In the genomic region with DNA sequence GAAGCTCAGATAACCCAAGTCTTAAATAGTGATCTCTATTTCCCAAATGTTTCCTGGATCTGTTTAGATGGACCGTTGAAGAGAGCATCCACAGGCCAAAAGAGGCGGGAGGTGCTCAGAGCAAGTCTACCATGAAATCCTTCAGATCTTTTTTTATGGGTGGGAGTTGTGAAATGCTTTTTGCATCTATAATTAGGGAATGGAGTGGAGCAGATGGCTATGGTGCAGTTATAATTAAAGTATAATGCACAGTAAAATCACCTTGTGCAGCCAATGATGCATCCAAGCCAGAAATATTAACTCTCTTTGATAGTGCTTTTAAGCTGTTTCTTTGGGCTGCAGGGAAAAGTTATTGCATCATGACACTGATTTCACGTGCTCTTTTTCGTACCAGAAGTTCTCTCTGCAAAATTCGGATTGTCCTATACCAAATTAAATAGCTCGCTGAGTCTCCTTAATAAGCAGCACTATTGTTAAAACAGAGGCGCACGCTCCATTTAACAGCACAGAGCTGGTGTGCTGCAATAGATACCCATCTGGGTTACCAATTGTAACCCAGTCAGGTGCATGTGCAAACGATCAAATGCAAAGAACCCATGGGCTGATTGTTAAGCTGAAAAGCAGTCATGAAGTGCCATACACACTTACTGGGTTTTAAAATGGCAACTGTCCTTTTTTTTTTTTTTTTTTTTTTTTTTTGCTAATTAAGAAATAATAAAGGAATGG, we compare ENCODE assay signal across 18 mouse cellular contexts. TPM values are rescaled to one million over a fixed set of nuclear protein-coding genes. Genes with fewer than 3 reads are reported as not detected.
DNase-seq lines count a peak whose midpoint lies in the region; ATAC-seq lines count a peak whose summit lies in the region.
"Had no signal": no experiment of that assay in that cellular context is flagged by ENCODE, and none has a peak within 500 bp of the region (broad histone marks: within the 10 kb centered on the region; RNA-seq: fewer than 3 reads in every experiment).

No protein-coding gene starts in this region.

- no peak overlapping the region for H3K9ac ChIP-seq in forebrain, embryonic 11.5 days (ENCODE audit: low read length)
- no peak overlapping the region for H3K9ac ChIP-seq in midbrain, embryonic 12.5 days (replicated peaks)
- H3K9ac ChIP-seq in midbrain, embryonic 16.5 days (ENCODE audit: low read depth, low read length): no peak overlapping the region
- H3K9ac ChIP-seq in forebrain, embryonic 16.5 days (replicated peaks; ENCODE audit: low read depth, low read length): no peak overlapping the region
- no peak overlapping the region for H3K9ac ChIP-seq in neural tube, embryonic 14.5 days (replicated peaks; ENCODE audit: low read depth, low read length)
- H3K9ac ChIP-seq: embryonic facial prominence, embryonic 12.5 days; heart, embryonic 13.5 days; limb, embryonic 13.5 days; liver, embryonic 15.5 days had no signal

- H3K4me2 ChIP-seq in forebrain, embryonic 11.5 days (ENCODE audit: low read depth, low read length, severe bottlenecking): no peak overlapping the region
- no peak overlapping the region for H3K4me2 ChIP-seq in midbrain, embryonic 12.5 days (replicated peaks)
- H3K4me2 ChIP-seq in midbrain, embryonic 16.5 days (ENCODE audit: low read length): no peak overlapping the region
- H3K4me2 ChIP-seq in forebrain, embryonic 16.5 days (ENCODE audit: low read length): no peak overlapping the region
- H3K4me2 ChIP-seq in neural tube, embryonic 14.5 days (ENCODE audit: low read depth, low read length): no peak overlapping the region
- H3K4me2 ChIP-seq: embryonic facial prominence, embryonic 12.5 days; heart, embryonic 13.5 days; limb, embryonic 13.5 days; liver, embryonic 15.5 days had no signal

- no peak overlapping the region for H3K4me3 ChIP-seq in forebrain, embryonic 11.5 days (ENCODE audit: low read depth, low read length)
- H3K4me3 ChIP-seq in forebrain, embryonic 10.5 days: no peak overlapping the region
- H3K4me3 ChIP-seq in midbrain, embryonic 12.5 days: no peak overlapping the region
- no peak overlapping the region for H3K4me3 ChIP-seq in midbrain, embryonic 16.5 days (ENCODE audit: low read depth, low read length)
- H3K4me3 ChIP-seq in forebrain, embryonic 16.5 days (replicated peaks; ENCODE audit: low read length): no peak overlapping the region
- H3K4me3 ChIP-seq in neural tube, embryonic 14.5 days (ENCODE audit: low read depth, low read length): no peak overlapping the region
- H3K4me3 ChIP-seq: embryonic facial prominence, embryonic 12.5 days; heart, embryonic 13.5 days; layer of hippocampus, adult 2 months; limb, embryonic 13.5 days; liver, embryonic 15.5 days had no signal

- 45% methylated on average over 9 of the region's 9 CpGs for WGBS in forebrain, embryonic 11.5 days
- WGBS in forebrain, embryonic 10.5 days: 68% methylated on average over 9 of the region's 9 CpGs
- WGBS in midbrain, embryonic 12.5 days: 76% methylated on average over 9 of the region's 9 CpGs
- 74% methylated on average over 9 of the region's 9 CpGs for WGBS in midbrain, embryonic 16.5 days
- WGBS in forebrain, embryonic 16.5 days: 27% methylated on average over 9 of the region's 9 CpGs
- 45% methylated on average over 9 of the region's 9 CpGs for WGBS in neural tube, embryonic 14.5 days

- no peak for DNase-seq in forebrain, embryonic 11.5 days (ENCODE audit: low spot score)
- DNase-seq in forebrain, embryonic 10.5 days (ENCODE audit: extremely low spot score, low spot score): no peak
- DNase-seq in left cerebral cortex, adult 9 months (ENCODE audit: low spot score in 2 of 2): no peak
- DNase-seq in cerebellum, adult 18-20 months: no peak
- DNase-seq: cerebellum, adult 9-11 months; gastrocnemius, postnatal 36 days; kidney, adult 2 months; lung, postnatal 14 days; thymus, adult 2 months had no signal

- H3K9me3 ChIP-seq in forebrain, embryonic 11.5 days (ENCODE audit: control insufficient read depth, low read length): no peaks in the 10 kb centered on the region; the same call in 1 of the 2 replicates
- no peaks in the 10 kb centered on the region for H3K9me3 ChIP-seq in forebrain, embryonic 10.5 days
- H3K9me3 ChIP-seq in midbrain, embryonic 12.5 days: no peaks in the 10 kb centered on the region
- 0 out of 2 replicates have a peak, but pooled peaks cover 3% of the 10 kb centered on the region for H3K9me3 ChIP-seq in midbrain, embryonic 16.5 days (replicated peaks; ENCODE audit: control insufficient read depth, low read length, poor library complexity, severe bottlenecking)
- H3K9me3 ChIP-seq in forebrain, embryonic 16.5 days (ENCODE audit: control insufficient read depth, low read length): no peaks in the 10 kb centered on the region
- no peaks in the 10 kb centered on the region for H3K9me3 ChIP-seq in neural tube, embryonic 14.5 days (ENCODE audit: control insufficient read depth, low read length)
- H3K9me3 ChIP-seq: embryonic facial prominence, embryonic 12.5 days; limb, embryonic 13.5 days; liver, embryonic 15.5 days had no signal

- H3K36me3 ChIP-seq in forebrain, embryonic 11.5 days (ENCODE audit: control insufficient read depth, insufficient read depth, low read length): no peaks in the 10 kb centered on the region
- no peaks in the 10 kb centered on the region for H3K36me3 ChIP-seq in forebrain, embryonic 10.5 days (replicated peaks)
- no peaks in the 10 kb centered on the region for H3K36me3 ChIP-seq in midbrain, embryonic 12.5 days
- H3K36me3 ChIP-seq in midbrain, embryonic 16.5 days (ENCODE audit: control insufficient read depth, insufficient read depth, low read length): no peaks in the 10 kb centered on the region
- no peaks in the 10 kb centered on the region for H3K36me3 ChIP-seq in forebrain, embryonic 16.5 days (ENCODE audit: control insufficient read depth, insufficient read depth)
- H3K36me3 ChIP-seq in neural tube, embryonic 14.5 days (ENCODE audit: control insufficient read depth, insufficient read depth, low read length): no peaks in the 10 kb centered on the region
- H3K36me3 ChIP-seq: embryonic facial prominence, embryonic 12.5 days; heart, embryonic 13.5 days; limb, embryonic 13.5 days; liver, embryonic 15.5 days had no signal

- H3K27me3 ChIP-seq in forebrain, embryonic 11.5 days (ENCODE audit: control insufficient read depth, insufficient read depth, low read length): no peaks in the 10 kb centered on the region
- H3K27me3 ChIP-seq in forebrain, embryonic 10.5 days (ENCODE audit: poor library complexity, severe bottlenecking): no peaks in the 10 kb centered on the region
- no peaks in the 10 kb centered on the region for H3K27me3 ChIP-seq in midbrain, embryonic 12.5 days
- no peaks in the 10 kb centered on the region for H3K27me3 ChIP-seq in midbrain, embryonic 16.5 days (ENCODE audit: control insufficient read depth, insufficient read depth, low read depth, low read length)
- H3K27me3 ChIP-seq in forebrain, embryonic 16.5 days (replicated peaks; ENCODE audit: control insufficient read depth, insufficient read depth, low read length): no peaks in the 10 kb centered on the region
- H3K27me3 ChIP-seq in neural tube, embryonic 14.5 days (ENCODE audit: control insufficient read depth, insufficient read depth, low read length): no peaks in the 10 kb centered on the region
- H3K27me3 ChIP-seq: embryonic facial prominence, embryonic 12.5 days; heart, embryonic 13.5 days; limb, embryonic 13.5 days; liver, embryonic 15.5 days had no signal

- no peak overlapping the region for H3K27ac ChIP-seq in forebrain, embryonic 11.5 days (ENCODE audit: low read depth, low read length)
- H3K27ac ChIP-seq in forebrain, embryonic 10.5 days: no peak overlapping the region
- H3K27ac ChIP-seq in midbrain, embryonic 12.5 days (replicated peaks): no peak overlapping the region
- H3K27ac ChIP-seq in midbrain, embryonic 16.5 days (ENCODE audit: low read length): no peak overlapping the region
- no peak overlapping the region for H3K27ac ChIP-seq in forebrain, embryonic 16.5 days (ENCODE audit: low read length)
- H3K27ac ChIP-seq in neural tube, embryonic 14.5 days (ENCODE audit: low read depth, low read length): no peak overlapping the region
- H3K27ac ChIP-seq: embryonic facial prominence, embryonic 12.5 days; heart, embryonic 13.5 days; layer of hippocampus, adult 2 months; limb, embryonic 13.5 days; liver, embryonic 15.5 days had no signal

- peak; percentile 83 for ATAC-seq in forebrain, embryonic 11.5 days (replicated peaks; ENCODE audit: low FRiP score)
- ATAC-seq in midbrain, embryonic 12.5 days (ENCODE audit: low FRiP score, low read depth): 0 out of 2 replicates have a peak, but pooled peaks have one; percentile 38
- ATAC-seq in midbrain, embryonic 16.5 days: no peak
- peak; percentile 66 for ATAC-seq in forebrain, embryonic 16.5 days
- peak; percentile 79 for ATAC-seq in neural tube, embryonic 14.5 days (ENCODE audit: low read depth)

- H3K4me1 ChIP-seq in forebrain, embryonic 11.5 days (replicated peaks; ENCODE audit: control insufficient read depth, insufficient read depth, low read length): no peaks in the 10 kb centered on the region
- H3K4me1 ChIP-seq in forebrain, embryonic 10.5 days: peaks cover 11% of the 10 kb centered on the region; the same call in 1 of the 2 replicates
- H3K4me1 ChIP-seq in midbrain, embryonic 12.5 days: no peaks in the 10 kb centered on the region
- no peaks in the 10 kb centered on the region for H3K4me1 ChIP-seq in midbrain, embryonic 16.5 days (ENCODE audit: control insufficient read depth, insufficient read depth, low read length)
- H3K4me1 ChIP-seq in forebrain, embryonic 16.5 days (replicated peaks; ENCODE audit: control insufficient read depth, insufficient read depth, low read length): no peaks in the 10 kb centered on the region; the same call in 1 of the 2 replicates
- H3K4me1 ChIP-seq in neural tube, embryonic 14.5 days (ENCODE audit: control insufficient read depth, insufficient read depth, low read length): no peaks in the 10 kb centered on the region
- H3K4me1 ChIP-seq: embryonic facial prominence, embryonic 12.5 days; heart, embryonic 13.5 days; limb, embryonic 13.5 days; liver, embryonic 15.5 days had no signal

RNA-seq across cellular contexts. Expression of a gene that starts 22.9 kb away (rescaled TPM):
- 2.7 and 4.7 TPM in 2 replicates for polyA plus RNA-seq in forebrain, embryonic 11.5 days (2014; fragmentation: Nextera tagmentation; extraction: Ambion mirVana)
- polyA plus RNA-seq in forebrain, embryonic 10.5 days (2016; fragmentation: Nextera tagmentation; extraction: Ambion mirVana): 7.6 and 8.4 TPM in 2 replicates
- 0.89 and 1.6 TPM in 2 replicates for polyA plus RNA-seq in midbrain, embryonic 12.5 days (2016; fragmentation: Nextera tagmentation; extraction: Ambion mirVana)
- 0.04 and 0.35 TPM in 2 replicates for polyA plus RNA-seq in midbrain, embryonic 16.5 days (2015; fragmentation: Nextera tagmentation; extraction: Ambion mirVana)
- 0.10 and 0.15 TPM in 2 replicates for polyA plus RNA-seq in forebrain, embryonic 16.5 days (2015; fragmentation: Nextera tagmentation; extraction: Ambion mirVana)
- polyA plus RNA-seq in neural tube, embryonic 14.5 days (2014; fragmentation: Nextera tagmentation; extraction: Ambion mirVana): 0.15 TPM in 2 replicates
